Mouse (Mus musculus): ENCODE measurements around the gene Pan2.
"Not testable (repeated sequence)": the region's sequence is repeated elsewhere in the genome, so short reads cannot be mapped to it uniquely, and the experiment has no call there.

Pan2 gene

GRCm38 (mm10) chr10:128282886-128283450 is 20.2 kb upstream of the Pan2 start:
- no peak for DNase-seq (ENCODE audit: extremely low read depth, insufficient read length, low spot score)

- DNase-seq (ENCODE audit: extremely low read depth, insufficient read length, low spot score) = peak; percentile 47
These were observed 19.2 kb upstream of the Pan2 start for GRCm38 (mm10) chr10:128283604-128284579.

DNA sequence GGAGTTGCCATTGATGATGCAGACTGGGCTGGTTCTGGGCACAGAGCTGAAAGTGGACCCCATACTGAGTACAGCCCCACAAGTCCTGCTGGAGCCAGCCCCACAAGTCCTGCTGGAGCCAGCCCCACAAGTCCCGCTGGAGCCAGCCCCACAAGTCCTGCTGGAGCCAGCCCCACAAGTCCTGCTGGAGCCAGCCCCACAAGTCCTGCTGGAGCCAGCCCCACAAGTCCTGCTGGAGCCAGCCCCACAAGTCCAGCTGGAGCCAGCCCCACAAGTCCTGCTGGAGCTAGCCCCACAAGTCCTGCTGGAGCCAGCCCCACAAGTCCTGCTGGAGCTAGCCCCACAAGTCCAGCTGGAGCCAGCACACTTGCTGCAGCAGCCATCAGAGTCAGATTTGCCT is 12.5 kb upstream of the Pan2 start:
- DNase-seq (ENCODE audit: extremely low read depth, insufficient read length, low spot score) = not testable (repeated sequence)

GRCm38 (mm10) chr10:128296370-128297090 is 6.6 kb upstream of the Pan2 start:
- DNase-seq (ENCODE audit: extremely low read depth, insufficient read length, low spot score) = no peak

DNA sequence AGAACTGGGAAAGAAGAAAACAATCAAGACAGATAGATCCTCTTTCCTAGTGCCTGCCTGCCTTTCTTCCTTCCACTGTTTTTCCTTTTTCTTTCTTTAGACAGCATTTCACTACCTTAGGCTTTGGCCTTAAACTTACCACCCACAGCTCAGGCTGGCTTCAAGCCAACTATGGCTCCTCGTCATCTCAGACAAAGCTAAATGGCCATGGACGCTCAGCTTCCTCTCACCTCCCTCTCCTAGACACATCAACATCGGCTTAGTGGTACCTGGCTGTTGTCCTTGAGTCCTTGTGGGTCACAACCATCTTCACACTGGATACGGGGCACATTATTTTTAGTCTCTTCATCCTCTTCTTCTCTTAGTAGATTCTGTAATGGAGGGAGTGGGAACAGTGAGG is 5.9 kb upstream of the Pan2 start:
- no peak for DNase-seq (ENCODE audit: extremely low read depth, insufficient read length, low spot score)

GRCm38 (mm10) chr10:128297622-128298021 is 5.5 kb upstream of the Pan2 start:
- no peak for DNase-seq (ENCODE audit: extremely low read depth, insufficient read length, low spot score)

DNA sequence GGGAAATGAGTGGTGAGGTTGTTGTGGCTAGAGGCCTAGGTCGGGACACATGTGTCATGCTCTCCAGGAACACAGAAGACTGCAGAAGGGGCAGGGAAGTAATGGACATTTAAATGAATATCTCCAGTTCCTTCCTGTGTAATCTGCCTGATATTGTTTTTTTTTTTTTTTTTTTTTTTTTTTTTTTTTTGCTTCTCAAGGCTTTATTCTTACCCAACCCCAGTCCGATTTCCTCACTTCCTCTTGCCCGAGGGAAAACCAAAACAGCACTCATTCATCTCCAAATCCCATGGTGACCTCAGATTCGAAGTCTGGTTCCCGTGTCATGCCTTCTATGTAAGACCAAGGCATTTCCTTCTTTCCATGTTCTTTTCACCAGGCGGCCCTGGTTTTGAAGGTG is 4.9 kb upstream of the Pan2 start:
- DNase-seq (ENCODE audit: extremely low read depth, insufficient read length, low spot score) = no peak

DNA sequence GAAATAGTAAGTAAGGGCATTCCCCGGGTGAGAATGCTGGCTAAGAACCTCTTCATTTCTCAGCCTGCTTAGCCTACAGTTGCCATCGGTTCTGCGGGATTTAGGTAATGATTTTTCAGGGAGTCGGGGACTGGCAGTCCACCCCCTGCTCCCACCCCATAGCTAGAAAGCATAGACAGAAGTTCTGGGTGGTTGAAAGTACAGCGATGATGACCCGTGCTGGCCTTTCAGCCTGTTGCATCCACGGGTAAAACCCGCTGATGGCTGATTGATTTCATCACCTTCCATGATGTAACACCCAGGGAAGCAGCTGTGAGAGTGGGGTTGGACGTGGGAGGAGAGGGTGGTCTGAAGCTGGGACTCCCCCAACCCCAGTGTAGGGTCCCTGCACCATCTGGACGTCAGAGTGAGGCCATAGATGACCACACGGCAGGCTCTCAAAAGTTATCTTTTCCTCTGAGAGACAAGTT is 4.4 kb upstream of the Pan2 start, which contains the start of gene Il23a:
TSS of gene Il23a (minus strand) at position 51 of the 470 bp plus-strand sequence.
- DNase-seq (ENCODE audit: extremely low read depth, insufficient read length, low spot score) = no peak

- no peak for DNase-seq (ENCODE audit: extremely low read depth, insufficient read length, low spot score)
These were observed 778 bp upstream of the Pan2 start for GRCm38 (mm10) chr10:128302357-128302756.

DNA sequence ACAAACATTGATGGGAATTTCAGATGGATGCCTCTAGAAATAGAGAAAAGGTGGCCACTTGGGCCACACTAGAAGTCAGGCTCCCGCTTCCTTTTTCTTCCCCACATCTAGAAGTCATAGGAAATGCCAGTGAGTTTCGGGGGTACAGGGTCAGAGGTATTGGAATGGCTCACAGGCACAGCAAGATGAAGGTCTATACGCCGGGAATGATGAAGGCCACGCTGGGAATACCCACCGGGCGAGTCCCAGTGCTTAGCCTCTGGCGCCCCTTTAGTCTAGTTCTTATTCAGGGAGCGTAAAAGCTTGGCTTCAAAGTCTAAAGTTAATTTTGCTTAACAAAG is 380 bp upstream of the Pan2 start:
- no peak for DNase-seq (ENCODE audit: extremely low read depth, insufficient read length, low spot score)

DNA sequence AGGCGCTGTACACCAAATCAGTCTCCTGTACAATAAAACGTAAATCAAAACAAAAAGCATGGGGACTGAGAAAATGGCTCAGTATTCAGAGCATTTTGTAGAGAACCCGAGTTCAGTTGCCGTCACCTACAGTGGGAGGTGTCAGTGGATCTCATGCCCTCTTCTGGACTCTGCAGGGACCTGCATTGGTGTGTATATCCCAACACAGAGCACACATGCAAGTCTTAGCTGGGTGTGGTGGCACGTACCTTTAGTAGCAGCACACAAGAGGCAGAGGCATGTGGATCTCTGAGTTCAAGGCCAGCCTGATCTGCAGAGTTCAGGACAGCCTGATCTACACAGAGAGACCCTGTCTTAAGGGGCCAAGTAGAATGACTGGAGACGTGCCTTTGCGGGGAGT is 6.5 kb downstream of the Pan2 start:
- DNase-seq (ENCODE audit: extremely low read depth, insufficient read length, low spot score) = peak; percentile 47

DNA sequence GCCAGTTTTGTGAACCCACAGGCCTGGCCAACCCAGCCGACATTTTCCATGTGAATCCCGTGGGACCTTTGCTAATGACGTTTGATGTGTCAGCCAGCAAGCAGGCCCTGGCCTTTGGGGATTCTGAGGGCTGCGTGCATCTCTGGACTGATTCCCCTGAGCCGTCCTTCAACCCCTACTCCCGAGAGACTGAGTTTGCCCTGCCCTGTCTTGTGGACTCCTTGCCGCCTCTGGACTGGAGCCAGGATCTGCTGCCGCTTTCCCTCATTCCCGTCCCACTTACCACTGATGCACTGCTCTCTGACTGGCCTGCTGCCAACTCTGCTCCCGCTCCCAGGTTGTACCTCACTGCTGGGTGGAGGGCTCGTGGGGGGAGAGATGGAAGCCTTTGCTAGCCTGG is 7.0 kb downstream of the Pan2 start:
- peak; percentile 81 for DNase-seq (ENCODE audit: extremely low read depth, insufficient read length, low spot score)

GRCm38 (mm10) chr10:128310902-128311301 is 7.8 kb downstream of the Pan2 start:
- DNase-seq (ENCODE audit: extremely low read depth, insufficient read length, low spot score) = no peak

- DNase-seq (ENCODE audit: extremely low read depth, insufficient read length, low spot score) = no peak
These were observed 12.4 kb downstream of the Pan2 start for GRCm38 (mm10) chr10:128315578-128315977.

- DNase-seq (ENCODE audit: extremely low read depth, insufficient read length, low spot score) = no peak
These were observed 18.5 kb downstream of the Pan2 start for GRCm38 (mm10) chr10:128321641-128322040.

GRCm38 (mm10) chr10:128322141-128323108 is 19.3 kb downstream of the Pan2 start, which contains the start of gene Cnpy2:
Gene Cnpy2, plus strand, starts transcription at chr10:128322459.
- peak; percentile 91 for DNase-seq (ENCODE audit: extremely low read depth, insufficient read length, low spot score)

GRCm38 (mm10) chr10:128323516-128323915 is 20.4 kb downstream of the Pan2 start:
- DNase-seq (ENCODE audit: extremely low read depth, insufficient read length, low spot score) = no peak

- DNase-seq (ENCODE audit: extremely low read depth, insufficient read length, low spot score) = no peak
These were observed 23.7 kb downstream of the Pan2 start for GRCm38 (mm10) chr10:128326825-128327224.

- no peak for DNase-seq (ENCODE audit: extremely low read depth, insufficient read length, low spot score)
These were observed 24.5 kb downstream of the Pan2 start for GRCm38 (mm10) chr10:128327610-128328009.
